Mouse (Mus musculus): Measurements from ENCODE around the gene Vegfc.

Gene Vegfc

GRCm38 (mm10) chr8:54185927-54186326 is 108.5 kb downstream of the Vegfc start:
- DNase-seq (ENCODE audit: low read depth, low spot score), result no peak

- no peak for DNase-seq (ENCODE audit: low read depth, low spot score)
Measured at GRCm38 (mm10) chr8:54216250-54216649, 138.8 kb downstream of the Vegfc start.

- DNase-seq (ENCODE audit: low read depth, low spot score), result no peak
Measured at GRCm38 (mm10) chr8:54228801-54229204, 151.4 kb downstream of the Vegfc start.

GRCm38 (mm10) chr8:54230638-54231037 is 153.2 kb downstream of the Vegfc start:
- DNase-seq (ENCODE audit: low read depth, low spot score), result no peak

- no peak for DNase-seq (ENCODE audit: low read depth, low spot score)
Measured at GRCm38 (mm10) chr8:54233316-54233715, 155.9 kb downstream of the Vegfc start.
